Mouse (Mus musculus) kidney, embryonic 16.5 days (tissue): ENCODE results near the gene Olfr31. TPM values are rescaled to one million over a fixed set of nuclear protein-coding genes. Genes with fewer than 3 reads are reported as not detected.

Source experiments
- ATAC-seq: fragments of 200-750 bp; cut with Nextera tagmentation; 2 replicates; pipeline ENCODE4 v1.8.0; 2017; ENCODE audit warnings: moderate TSS enrichment; ENCODE audit not compliant: low FRiP score, low TSS enrichment
- H3K27ac ChIP-seq: fragments of 300-500 bp; sonication (generic); 2 replicates; pipeline ENCODE4 v1.5.1; 2014; ENCODE audit warnings: low read length
- H3K27me3 ChIP-seq: fragments of 300-500 bp; sonication (generic); 2 replicates; pipeline ENCODE4 v1.6.1; 2014; ENCODE audit warnings: low read length, control low read depth, mixed read lengths; ENCODE audit not compliant: insufficient read depth
- H3K36me3 ChIP-seq: fragments of 300-500 bp; sonication (generic); 2 replicates; pipeline ENCODE4 v1.6.1; 2014; ENCODE audit warnings: low read length, control low read depth, mixed read lengths; ENCODE audit not compliant: insufficient read depth
- H3K4me1 ChIP-seq: fragments of 300-500 bp; sonication (generic); 2 replicates; pipeline ENCODE4 v1.6.1; 2014; ENCODE audit warnings: low read length, control low read depth, mixed read lengths; ENCODE audit not compliant: insufficient read depth
- H3K4me2 ChIP-seq: fragments of 300-500 bp; sonication (generic); replicated peaks from 2 replicates; pipeline ENCODE4 v1.6.1; 2014; ENCODE audit warnings: low read depth, low read length
- H3K4me3 ChIP-seq: fragments of 300-500 bp; sonication (generic); 2 replicates; pipeline ENCODE4 v1.5.1; 2014; ENCODE audit warnings: mild to moderate bottlenecking, low read length
- H3K9ac ChIP-seq: fragments of 300-500 bp; sonication (generic); replicated peaks from 2 replicates; pipeline ENCODE4 v1.6.1; 2014; ENCODE audit warnings: low read length
- H3K9me3 ChIP-seq: fragments of 300-500 bp; sonication (generic); 2 replicates; pipeline ENCODE4 v1.6.1; 2016; ENCODE audit warnings: low read length, control low read depth
- WGBS: fragments of 180-500 bp; shearing (Covaris S2); extraction: QIAGEN DNeasy Blood & Tissue Kit; methylation state at CpG from one replicate; pipeline ENCODE4 v1.1.7; 2014; 5-methylcytosine and 5-hydroxymethylcytosine counted together
- polyA plus RNA-seq: library from polyadenylated mRNA; unstranded; fragments of >200 nt; fragmentation: Nextera tagmentation; extraction: Ambion mirVana; gene quantifications from 2 replicates; pipeline ENCODE4 v1.2.1, GENCODE M21; 2015

Gene Olfr31
- not detected in 2 replicates for polyA plus RNA-seq

GRCm38 (mm10) chr14:14322528-14322927 lies at the start of gene Olfr31:
Gene Olfr31 (plus strand): TSS chr14:14322828.
- H3K9ac ChIP-seq = no peak within 1 kb of the TSS
- H3K27ac ChIP-seq = no peak within 1 kb of the TSS
- no peak for ATAC-seq
- H3K4me1 ChIP-seq = no peaks in the 10 kb centered on the region
- no peaks in the 10 kb centered on the region for H3K27me3 ChIP-seq
- H3K4me3 ChIP-seq = no peak within 1 kb of the TSS
- no peaks in the 10 kb centered on the region for H3K36me3 ChIP-seq
- H3K9me3 ChIP-seq = no peaks in the 10 kb centered on the region
- no peak within 1 kb of the TSS for H3K4me2 ChIP-seq

- Histone ChIP-seq H3K4me1 (no peaks in the 10 kb centered on the region), H3K9me3 (0 out of 2 replicates have a peak, but pooled peaks cover 3% of the 10 kb centered on the region), H3K4me3 (no peak overlapping the region), H3K27ac (no peak overlapping the region), H3K27me3 (no peaks in the 10 kb centered on the region), H3K4me2 (no peak overlapping the region), H3K36me3 (no peaks in the 10 kb centered on the region), H3K9ac (no peak overlapping the region)
- whole genome bisulfite sequencing = 60% methylated on average over 7 of the region's 7 CpGs
- ATAC-seq = peak; percentile 75
These were observed 28.2 kb upstream of the Olfr31 start for GRCm38 (mm10) chr14:14294426-14294825.

GRCm38 (mm10) chr14:14308938-14309337 lies 13.7 kb upstream of the Olfr31 start:
- 50% methylated on average over 16 of the region's 16 CpGs for WGBS
- ATAC-seq = no peak
- no peak overlapping the region for H3K27ac ChIP-seq
- H3K36me3 ChIP-seq = no peaks in the 10 kb centered on the region
- H3K9ac ChIP-seq = no peak overlapping the region
- no peaks in the 10 kb centered on the region for H3K4me1 ChIP-seq
- H3K4me2 ChIP-seq = peak overlapping the region; percentile 38
- H3K27me3 ChIP-seq = no peaks in the 10 kb centered on the region
- H3K4me3 ChIP-seq = 0 out of 2 replicates have a peak overlapping the region, but pooled peaks have one; percentile 13
- H3K9me3 ChIP-seq = no peaks in the 10 kb centered on the region

GRCm38 (mm10) chr14:14309416-14309815 lies 13.2 kb upstream of the Olfr31 start:
- no peaks in the 10 kb centered on the region for H3K9me3 ChIP-seq
- no peak overlapping the region for H3K27ac ChIP-seq
- H3K27me3 ChIP-seq = no peaks in the 10 kb centered on the region
- no peak for ATAC-seq
- no peak overlapping the region for H3K4me3 ChIP-seq
- 59% methylated on average over 14 of the region's 14 CpGs for WGBS
- peak overlapping the region; percentile 38; the same call in 1 of the 2 replicates for H3K4me2 ChIP-seq
- no peak overlapping the region for H3K9ac ChIP-seq
- H3K36me3 ChIP-seq = no peaks in the 10 kb centered on the region
- H3K4me1 ChIP-seq = no peaks in the 10 kb centered on the region

GRCm38 (mm10) chr14:14345113-14345871 lies 22.7 kb downstream of the Olfr31 start:
- Histone ChIP-seq H3K9ac (peak overlapping the region; percentile 76), H3K9me3 (peaks cover 44% of the 10 kb centered on the region), H3K4me3 (peak overlapping the region; percentile 69), H3K36me3 (peaks cover 18% of the 10 kb centered on the region; the same call in 1 of the 2 replicates), H3K27me3 (no peaks in the 10 kb centered on the region), H3K4me2 (peak overlapping the region; percentile 86), H3K27ac (peak overlapping the region; percentile 74; the same call in 1 of the 2 replicates), H3K4me1 (peaks cover 2% of the 10 kb centered on the region; the same call in 1 of the 2 replicates)
- ATAC-seq = peak; percentile 85
- WGBS = 5% methylated on average over 40 of the region's 40 CpGs

- Histone ChIP-seq H3K36me3 (peaks cover 22% of the 10 kb centered on the region; the same call in 1 of the 2 replicates), H3K27ac (peak within 1 kb of the TSS; percentile 74), H3K9ac (peak within 1 kb of the TSS; percentile 76), H3K9me3 (peaks cover 53% of the 10 kb centered on the region), H3K27me3 (no peaks in the 10 kb centered on the region), H3K4me3 (peak within 1 kb of the TSS; percentile 69), H3K4me2 (peak within 1 kb of the TSS; percentile 86), H3K4me1 (peaks cover 2% of the 10 kb centered on the region; the same call in 1 of the 2 replicates)
- peak; percentile 55 for ATAC-seq
- WGBS = 2% methylated on average over 54 of the region's 69 CpGs
These were observed 23.6 kb downstream of the Olfr31 start, which contains the start of gene Il3ra for GRCm38 (mm10) chr14:14345948-14346812. Gene Il3ra (plus strand): TSS chr14:14346275.

- Histone ChIP-seq H3K4me2 (peak overlapping the region; percentile 86), H3K4me1 (peaks cover 2% of the 10 kb centered on the region; the same call in 1 of the 2 replicates), H3K36me3 (peaks cover 24% of the 10 kb centered on the region; the same call in 1 of the 2 replicates), H3K4me3 (peak overlapping the region; percentile 69), H3K27me3 (no peaks in the 10 kb centered on the region), H3K9ac (peak overlapping the region; percentile 76), H3K27ac (peak overlapping the region; percentile 74; the same call in 1 of the 2 replicates), H3K9me3 (peaks cover 59% of the 10 kb centered on the region)
- peak; percentile 28 for ATAC-seq
- 24% methylated on average over 16 of the region's 16 CpGs for WGBS
These were observed 24.1 kb downstream of the Olfr31 start for GRCm38 (mm10) chr14:14346813-14347100.

- peaks cover 2% of the 10 kb centered on the region; the same call in 1 of the 2 replicates for H3K4me1 ChIP-seq
- 78% methylated on average over 17 of the region's 17 CpGs for WGBS
- ATAC-seq = peak; percentile 11
- H3K4me2 ChIP-seq = no peak overlapping the region
- H3K27ac ChIP-seq = no peak overlapping the region
- no peaks in the 10 kb centered on the region for H3K27me3 ChIP-seq
- H3K36me3 ChIP-seq = peaks cover 24% of the 10 kb centered on the region; the same call in 1 of the 2 replicates
- peaks cover 64% of the 10 kb centered on the region for H3K9me3 ChIP-seq
- peak overlapping the region; percentile 69; the same call in 1 of the 2 replicates for H3K4me3 ChIP-seq
- no peak overlapping the region for H3K9ac ChIP-seq
These were observed 24.7 kb downstream of the Olfr31 start for GRCm38 (mm10) chr14:14347151-14347835.
